Mouse (Mus musculus) C2C12 (cell line): ENCODE data around the gene Deaf1.

Experiments
- CTCF ChIP-seq: IDR thresholded peaks from one replicate; pipeline ENCODE4 v1.5.1; 2011; ENCODE audit not compliant: control insufficient read depth, insufficient read depth, insufficient read length
- FOSL1 ChIP-seq: IDR thresholded peaks from one replicate; pipeline ENCODE4 v1.8.0; 2011; ENCODE audit warnings: mild to moderate bottlenecking, low read length; ENCODE audit not compliant: poor library complexity, insufficient read depth, severe bottlenecking
- MAX ChIP-seq: IDR thresholded peaks from one replicate; pipeline ENCODE4 v1.6.1; 2011; ENCODE audit warnings: mild to moderate bottlenecking, control low read depth
- MYOG ChIP-seq: IDR thresholded peaks from one replicate; pipeline ENCODE4 v1.6.1; 2011; ENCODE audit not compliant: control insufficient read depth, insufficient read length; ENCODE audit errors: extremely low read depth
- USF1 ChIP-seq: IDR thresholded peaks from one replicate; pipeline ENCODE4 v1.6.1; 2011; ENCODE audit warnings: low read depth, mild to moderate bottlenecking, control low read depth, moderate library complexity

- TF ChIP-seq CTCF = no peak
- TF ChIP-seq MAX = no peak
- no peak for TF ChIP-seq MYOG
- no peak for TF ChIP-seq USF1
- no peak for TF ChIP-seq FOSL1
These were observed 33.0 kb downstream of the Deaf1 start for GRCm38 (mm10) chr7:141294479-141294878.
